Mouse (Mus musculus): Measurements from ENCODE around the gene Rb1. TPM values are rescaled to one million over a fixed set of nuclear protein-coding genes. Genes with fewer than 3 reads are reported as not detected.

The Rb1 gene
- polyA plus RNA-seq, 1 experiment from 2014 or later = 14.4 TPM

DNA sequence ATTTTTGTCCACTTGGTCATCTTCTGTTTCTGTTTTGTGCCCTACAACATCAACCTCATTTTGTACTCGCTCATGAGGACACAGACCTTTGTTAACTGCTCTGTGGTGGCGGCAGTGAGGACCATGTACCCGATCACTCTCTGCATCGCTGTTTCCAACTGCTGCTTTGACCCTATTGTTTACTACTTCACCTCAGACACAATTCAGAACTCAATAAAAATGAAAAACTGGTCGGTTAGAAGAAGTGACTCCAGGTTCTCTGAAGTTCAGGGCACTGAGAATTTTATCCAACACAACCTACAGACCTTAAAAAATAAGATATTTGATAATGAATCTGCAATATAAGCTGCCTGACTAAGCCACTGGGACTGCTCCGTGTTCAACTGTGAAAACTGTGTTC lies 86.3 kb downstream of the Rb1 start:
- peak; percentile 48; the same call in 1 of the 2 replicates for ATAC-seq (ENCODE audit: low read depth)
- Histone ChIP-seq H3K4me2 (ENCODE audit: low read depth, low read length) (peak overlapping the region; percentile 56), H3K4me3 (ENCODE audit: low read length) (peak overlapping the region; percentile 73), H3K27ac (ENCODE audit: low read length) (peak overlapping the region; percentile 97), H3K9ac (ENCODE audit: low read length) (peak overlapping the region; percentile 80), H3K4me1 (replicated peaks; ENCODE audit: control insufficient read depth, insufficient read depth, low read length) (peaks cover 11% of the 10 kb centered on the region), H3K27me3 (ENCODE audit: control insufficient read depth, insufficient read depth, low read depth, low read length) (no peaks in the 10 kb centered on the region), H3K9me3 (ENCODE audit: control insufficient read depth, low read length) (no peaks in the 10 kb centered on the region), H3K36me3 (ENCODE audit: control insufficient read depth, insufficient read depth, low read length) (peaks cover 5% of the 10 kb centered on the region)
- 0% methylated on average over 6 of the region's 6 CpGs for WGBS

DNA sequence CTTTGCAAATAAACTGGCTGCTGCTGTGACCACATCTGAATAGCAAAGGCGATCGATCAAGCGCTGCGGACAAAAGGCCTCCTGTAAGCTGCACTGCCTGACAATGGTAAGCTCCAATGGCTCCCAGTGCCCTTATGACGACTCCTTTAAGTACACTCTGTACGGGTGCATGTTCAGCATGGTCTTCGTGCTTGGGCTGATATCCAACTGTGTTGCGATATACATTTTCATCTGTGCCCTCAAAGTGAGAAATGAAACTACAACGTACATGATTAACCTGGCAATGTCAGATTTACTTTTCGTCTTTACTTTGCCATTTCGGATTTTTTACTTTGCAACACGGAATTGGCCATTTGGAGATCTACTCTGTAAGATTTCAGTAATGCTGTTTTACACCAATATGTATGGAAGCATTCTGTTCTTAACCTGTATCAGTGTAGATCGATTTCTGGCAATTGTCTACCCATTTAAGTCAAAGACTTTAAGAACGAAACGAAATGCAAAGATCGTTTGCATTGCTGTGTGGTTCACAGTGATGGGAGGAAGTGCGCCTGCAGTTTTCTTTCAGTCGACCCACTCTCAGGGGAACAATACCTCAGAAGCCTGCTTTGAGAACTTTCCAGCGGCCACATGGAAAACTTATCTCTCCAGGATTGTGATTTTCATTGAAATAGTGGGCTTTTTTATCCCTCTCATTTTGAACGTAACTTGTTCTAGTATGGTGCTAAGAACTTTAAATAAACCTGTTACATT lies 86.9 kb downstream of the Rb1 start:
- peak overlapping the region; percentile 97 for H3K27ac ChIP-seq (ENCODE audit: low read length)
- H3K27me3 ChIP-seq (ENCODE audit: control insufficient read depth, insufficient read depth, low read depth, low read length) = no peaks in the 10 kb centered on the region
- H3K9ac ChIP-seq (ENCODE audit: low read length) = peak overlapping the region; percentile 80
- peak; percentile 87 for ATAC-seq (ENCODE audit: low read depth)
- H3K36me3 ChIP-seq (ENCODE audit: control insufficient read depth, insufficient read depth, low read length) = peaks cover 5% of the 10 kb centered on the region
- WGBS = 0% methylated on average over 20 of the region's 20 CpGs
- no peaks in the 10 kb centered on the region for H3K9me3 ChIP-seq (ENCODE audit: control insufficient read depth, low read length)
- H3K4me3 ChIP-seq (ENCODE audit: low read length) = peak overlapping the region; percentile 73
- H3K4me2 ChIP-seq (ENCODE audit: low read depth, low read length) = peak overlapping the region; percentile 56
- peaks cover 14% of the 10 kb centered on the region for H3K4me1 ChIP-seq (replicated peaks; ENCODE audit: control insufficient read depth, insufficient read depth, low read length)

DNA sequence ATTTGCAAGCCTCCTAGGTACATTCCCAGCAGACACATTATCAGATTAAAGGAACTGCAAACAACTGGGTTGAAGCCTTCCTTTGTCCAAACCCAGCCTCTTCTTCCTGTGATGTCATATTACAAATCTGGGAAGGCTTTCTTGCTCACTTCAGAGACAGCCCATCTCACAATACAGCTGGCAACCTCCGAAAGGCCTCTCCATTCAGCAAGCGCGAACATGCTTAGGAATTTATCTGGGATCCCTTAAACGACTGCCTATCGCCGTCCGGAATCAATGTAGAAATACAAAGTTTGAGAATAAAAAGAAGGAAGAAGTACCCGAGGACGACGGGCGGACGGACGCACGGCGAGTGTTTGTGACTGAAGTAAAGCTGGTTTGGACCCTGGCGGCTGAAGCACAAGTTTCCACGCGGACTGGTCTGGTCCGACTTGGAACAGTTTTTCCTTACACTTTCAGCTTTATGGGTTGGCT lies 87.7 kb downstream of the Rb1 start, which contains the start of gene Lpar6:
Gene Lpar6 (plus strand): TSS at position 48 of the 474 bp plus-strand sequence.
- Histone ChIP-seq H3K27me3 (ENCODE audit: control insufficient read depth, insufficient read depth, low read depth, low read length) (no peaks in the 10 kb centered on the region), H3K4me2 (ENCODE audit: low read depth, low read length) (peak within 1 kb of the TSS; percentile 56), H3K4me1 (replicated peaks; ENCODE audit: control insufficient read depth, insufficient read depth, low read length) (peaks cover 14% of the 10 kb centered on the region), H3K4me3 (ENCODE audit: low read length) (peak within 1 kb of the TSS; percentile 73), H3K9ac (ENCODE audit: low read length) (peak within 1 kb of the TSS; percentile 80), H3K9me3 (ENCODE audit: control insufficient read depth, low read length) (no peaks in the 10 kb centered on the region), H3K36me3 (ENCODE audit: control insufficient read depth, insufficient read depth, low read length) (peaks cover 5% of the 10 kb centered on the region), H3K27ac (ENCODE audit: low read length) (peak within 1 kb of the TSS; percentile 97)
- under 1% methylated on average over 19 of the region's 19 CpGs for WGBS
- ATAC-seq (ENCODE audit: low read depth) = peak; percentile 89

DNA sequence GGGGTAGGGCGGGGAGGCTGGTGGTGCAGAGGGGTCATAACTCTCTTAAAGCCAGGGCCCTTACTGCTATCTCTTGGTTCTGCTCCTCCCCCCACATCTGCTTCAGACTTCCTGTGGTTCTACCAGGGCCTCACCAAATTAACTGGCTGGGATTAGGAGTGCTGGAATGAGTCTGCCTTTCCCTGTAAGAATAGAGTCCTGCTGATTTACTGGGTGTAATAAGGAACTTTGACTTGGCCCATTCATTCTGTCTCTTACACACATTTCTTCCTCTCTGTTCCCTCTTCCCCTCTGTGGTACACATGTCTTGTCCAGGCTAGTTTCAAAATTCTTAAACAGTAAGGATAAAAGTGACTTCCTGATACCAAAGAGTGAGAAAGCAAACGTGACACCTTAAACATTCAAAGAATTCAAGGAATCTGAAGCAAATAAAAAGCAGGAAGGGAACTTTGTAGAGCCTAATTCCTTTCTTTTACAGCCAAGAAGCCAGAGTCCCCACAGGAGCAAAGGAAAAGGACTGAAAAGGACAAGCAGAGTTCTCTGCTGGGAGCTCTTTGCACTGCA lies 91.1 kb downstream of the Rb1 start:
- no peak overlapping the region for H3K4me3 ChIP-seq (ENCODE audit: low read length)
- no peaks in the 10 kb centered on the region for H3K9me3 ChIP-seq (ENCODE audit: control insufficient read depth, low read length)
- peak overlapping the region; percentile 71 for H3K27ac ChIP-seq (ENCODE audit: low read length)
- peaks cover 14% of the 10 kb centered on the region for H3K4me1 ChIP-seq (replicated peaks; ENCODE audit: control insufficient read depth, insufficient read depth, low read length)
- no peak overlapping the region for H3K9ac ChIP-seq (ENCODE audit: low read length)
- 10% methylated on average over 2 of the region's 2 CpGs for WGBS
- H3K4me2 ChIP-seq (ENCODE audit: low read depth, low read length) = no peak overlapping the region
- ATAC-seq (ENCODE audit: low read depth) = peak; percentile 37
- H3K36me3 ChIP-seq (ENCODE audit: control insufficient read depth, insufficient read depth, low read length) = no peaks in the 10 kb centered on the region
- H3K27me3 ChIP-seq (ENCODE audit: control insufficient read depth, insufficient read depth, low read depth, low read length) = no peaks in the 10 kb centered on the region

DNA sequence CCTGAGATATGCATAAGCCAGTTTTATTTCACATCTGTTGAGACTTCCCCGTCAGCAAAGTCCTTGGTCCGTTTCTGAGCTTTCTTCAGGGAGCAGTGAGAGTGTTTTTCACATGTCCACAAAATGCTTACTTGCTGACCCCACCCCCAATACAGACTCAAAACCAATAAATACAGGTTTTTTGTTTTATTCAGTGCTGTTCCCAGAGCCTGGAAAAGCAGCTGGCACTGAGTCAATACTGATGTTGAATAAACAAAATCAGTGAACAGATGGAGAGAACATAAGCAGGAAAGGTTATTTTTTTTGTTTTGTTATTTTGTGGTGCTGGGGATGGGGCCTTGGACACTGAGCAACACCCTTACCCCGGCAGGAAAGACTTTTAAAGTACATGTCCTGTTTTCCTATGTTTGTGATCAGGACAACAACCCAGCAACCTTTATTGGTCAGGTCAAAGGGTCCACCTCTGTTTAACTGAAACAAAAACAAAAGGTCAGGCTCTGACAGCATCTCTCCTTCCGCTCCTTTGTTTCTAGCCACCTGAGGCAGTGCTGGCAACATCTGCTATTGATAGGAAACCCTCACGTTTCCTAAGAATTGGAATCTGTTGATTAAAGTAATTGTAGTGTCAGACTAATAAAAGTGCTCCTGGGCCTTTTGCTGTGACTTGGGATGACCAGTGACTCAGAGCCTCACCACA lies 94.2 kb downstream of the Rb1 start:
- Histone ChIP-seq H3K27me3 (ENCODE audit: control insufficient read depth, insufficient read depth, low read depth, low read length) (no peaks in the 10 kb centered on the region), H3K9me3 (ENCODE audit: control insufficient read depth, low read length) (no peaks in the 10 kb centered on the region), H3K4me1 (replicated peaks; ENCODE audit: control insufficient read depth, insufficient read depth, low read length) (peaks cover 14% of the 10 kb centered on the region), H3K9ac (ENCODE audit: low read length) (no peak overlapping the region), H3K36me3 (ENCODE audit: control insufficient read depth, insufficient read depth, low read length) (no peaks in the 10 kb centered on the region), H3K4me3 (ENCODE audit: low read length) (no peak overlapping the region), H3K4me2 (ENCODE audit: low read depth, low read length) (no peak overlapping the region), H3K27ac (ENCODE audit: low read length) (peak overlapping the region; percentile 6; the same call in 1 of the 2 replicates)
- ATAC-seq (ENCODE audit: low read depth) = 0 out of 2 replicates have a peak, but pooled peaks have one; percentile 15
- 40% methylated on average over 5 of the region's 5 CpGs for WGBS

DNA sequence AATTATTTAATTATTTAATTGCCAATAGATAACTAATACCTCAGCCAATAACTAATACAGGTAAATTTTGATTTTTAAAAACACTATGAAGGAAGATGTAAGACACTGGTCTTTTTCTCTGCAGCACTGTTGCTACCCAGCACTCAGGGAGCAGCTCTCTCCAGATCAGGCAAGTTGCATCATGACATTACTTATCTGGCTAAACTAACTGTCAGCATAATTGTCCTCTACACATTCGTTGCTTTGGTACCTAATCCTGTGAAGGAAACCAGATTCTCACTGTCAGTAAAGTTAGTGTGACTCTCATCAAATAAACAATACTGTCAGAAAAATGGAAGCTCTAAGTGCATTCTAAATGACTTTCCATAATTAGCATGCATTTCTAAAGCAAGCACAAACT lies 98.8 kb downstream of the Rb1 start:
- Histone ChIP-seq H3K36me3 (ENCODE audit: control insufficient read depth, insufficient read depth, low read length) (no peaks in the 10 kb centered on the region), H3K27ac (ENCODE audit: low read length) (no peak overlapping the region), H3K27me3 (ENCODE audit: control insufficient read depth, insufficient read depth, low read depth, low read length) (no peaks in the 10 kb centered on the region), H3K4me2 (ENCODE audit: low read depth, low read length) (no peak overlapping the region), H3K4me3 (ENCODE audit: low read length) (no peak overlapping the region), H3K4me1 (replicated peaks; ENCODE audit: control insufficient read depth, insufficient read depth, low read length) (no peaks in the 10 kb centered on the region), H3K9ac (ENCODE audit: low read length) (no peak overlapping the region), H3K9me3 (ENCODE audit: control insufficient read depth, low read length) (no peaks in the 10 kb centered on the region)
- WGBS = 21% methylated on average over 1 of the region's 1 CpGs
- ATAC-seq (ENCODE audit: low read depth) = peak; percentile 52; the same call in 1 of the 2 replicates

DNA sequence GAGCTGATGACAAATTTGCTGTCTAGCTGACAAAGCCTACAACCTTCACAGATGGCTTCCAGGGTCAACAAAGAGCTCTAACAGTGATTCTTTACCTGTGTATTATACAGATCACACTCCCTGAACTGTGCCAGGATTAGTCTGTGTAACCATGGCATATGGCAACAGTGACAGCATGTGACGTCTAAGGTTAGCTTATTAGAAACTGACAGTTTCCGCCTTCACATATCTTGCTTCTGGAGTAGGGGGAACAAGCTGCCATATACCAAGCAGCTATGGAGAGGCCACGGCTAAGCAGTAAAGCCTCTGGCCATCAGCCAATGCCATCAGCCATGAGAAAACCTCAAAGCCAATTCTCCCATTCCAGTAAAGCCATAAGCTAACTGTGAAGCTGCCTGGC lies 99.3 kb downstream of the Rb1 start:
- Histone ChIP-seq H3K4me1 (replicated peaks; ENCODE audit: control insufficient read depth, insufficient read depth, low read length) (no peaks in the 10 kb centered on the region), H3K4me2 (ENCODE audit: low read depth, low read length) (no peak overlapping the region), H3K27ac (ENCODE audit: low read length) (no peak overlapping the region), H3K9ac (ENCODE audit: low read length) (no peak overlapping the region), H3K27me3 (ENCODE audit: control insufficient read depth, insufficient read depth, low read depth, low read length) (no peaks in the 10 kb centered on the region), H3K4me3 (ENCODE audit: low read length) (no peak overlapping the region), H3K9me3 (ENCODE audit: control insufficient read depth, low read length) (no peaks in the 10 kb centered on the region), H3K36me3 (ENCODE audit: control insufficient read depth, insufficient read depth, low read length) (no peaks in the 10 kb centered on the region)
- 52% methylated on average over 3 of the region's 3 CpGs for WGBS
- ATAC-seq (ENCODE audit: low read depth) = no peak

GRCm38 (mm10) chr14:73222316-73222970 lies 103.2 kb downstream of the Rb1 start:
- Histone ChIP-seq H3K4me1 (replicated peaks; ENCODE audit: control insufficient read depth, insufficient read depth, low read length) (no peaks in the 10 kb centered on the region), H3K27ac (ENCODE audit: low read length) (no peak overlapping the region), H3K4me3 (ENCODE audit: low read length) (no peak overlapping the region), H3K9me3 (ENCODE audit: control insufficient read depth, low read length) (no peaks in the 10 kb centered on the region), H3K4me2 (ENCODE audit: low read depth, low read length) (no peak overlapping the region), H3K36me3 (ENCODE audit: control insufficient read depth, insufficient read depth, low read length) (no peaks in the 10 kb centered on the region), H3K9ac (ENCODE audit: low read length) (no peak overlapping the region), H3K27me3 (ENCODE audit: control insufficient read depth, insufficient read depth, low read depth, low read length) (no peaks in the 10 kb centered on the region)
- 79% methylated on average over 9 of the region's 9 CpGs for WGBS
- no peak for ATAC-seq (ENCODE audit: low read depth)

- H3K36me3 ChIP-seq (ENCODE audit: control insufficient read depth, insufficient read depth, low read length) = no peaks in the 10 kb centered on the region
- H3K4me3 ChIP-seq (ENCODE audit: low read length) = no peak overlapping the region
- H3K4me2 ChIP-seq (ENCODE audit: low read depth, low read length) = no peak overlapping the region
- no peak for ATAC-seq (ENCODE audit: low read depth)
- WGBS = 94% methylated on average over 1 of the region's 1 CpGs
- no peaks in the 10 kb centered on the region for H3K4me1 ChIP-seq (replicated peaks; ENCODE audit: control insufficient read depth, insufficient read depth, low read length)
- no peaks in the 10 kb centered on the region for H3K9me3 ChIP-seq (ENCODE audit: control insufficient read depth, low read length)
- no peak overlapping the region for H3K27ac ChIP-seq (ENCODE audit: low read length)
- H3K9ac ChIP-seq (ENCODE audit: low read length) = no peak overlapping the region
- no peaks in the 10 kb centered on the region for H3K27me3 ChIP-seq (ENCODE audit: control insufficient read depth, insufficient read depth, low read depth, low read length)
These were observed 108.6 kb downstream of the Rb1 start for GRCm38 (mm10) chr14:73217062-73217461.

All from lung, embryonic 16.5 days (tissue).